Mouse (Mus musculus) limb, embryonic 12.5 days (tissue): ENCODE measurements around the gene Gm12355. TPM values are rescaled to one million over a fixed set of nuclear protein-coding genes. Genes with fewer than 3 reads are reported as not detected.

Source experiments
- ATAC-seq: fragments of 200-750 bp; cut with Nextera tagmentation; 2 replicates; pipeline ENCODE4 v1.8.0; 2017; ENCODE audit warnings: low read depth, moderate TSS enrichment; ENCODE audit not compliant: insufficient number of reproducible peaks, insufficient read depth, low FRiP score, low TSS enrichment
- H3K27ac ChIP-seq: fragments of 300-500 bp; sonication (generic); 2 replicates; pipeline ENCODE4 v1.5.1; 2016; ENCODE audit warnings: mild to moderate bottlenecking, moderate library complexity
- H3K27me3 ChIP-seq: fragments of 300-500 bp; sonication (generic); 2 replicates; pipeline ENCODE4 v1.6.1; 2016; ENCODE audit warnings: mild to moderate bottlenecking, moderate library complexity
- H3K36me3 ChIP-seq: fragments of 300-500 bp; sonication (generic); 2 replicates; pipeline ENCODE4 v1.6.1; 2016; ENCODE audit warnings: mild to moderate bottlenecking, moderate library complexity
- H3K4me1 ChIP-seq: fragments of 300-500 bp; sonication (generic); replicated peaks from 2 replicates; pipeline ENCODE4 v1.6.1; 2016
- H3K4me2 ChIP-seq: fragments of 300-500 bp; sonication (generic); 2 replicates; pipeline ENCODE4 v1.6.1; 2016; ENCODE audit warnings: mild to moderate bottlenecking, moderate library complexity
- H3K4me3 ChIP-seq: fragments of 300-500 bp; sonication (generic); replicated peaks from 2 replicates; pipeline ENCODE4 v1.5.1; 2016; ENCODE audit warnings: mild to moderate bottlenecking
- H3K9ac ChIP-seq: fragments of 300-500 bp; sonication (generic); replicated peaks from 2 replicates; pipeline ENCODE4 v1.6.1; 2016; ENCODE audit warnings: mild to moderate bottlenecking, moderate library complexity
- H3K9me3 ChIP-seq: fragments of 300-500 bp; sonication (generic); 2 replicates; pipeline ENCODE4 v1.6.1; 2016; ENCODE audit warnings: mild to moderate bottlenecking, moderate library complexity
- WGBS: fragments of 180-500 bp; shearing (Covaris S2); methylation state at CpG from one replicate; pipeline ENCODE4 v1.1.7; 2016; 5-methylcytosine and 5-hydroxymethylcytosine counted together
- polyA plus RNA-seq: library from polyadenylated mRNA; unstranded; fragments of >200 nt; fragmentation: Nextera tagmentation; extraction: Ambion mirVana; gene quantifications from 2 replicates; pipeline ENCODE4 v1.2.1, GENCODE M21; 2016

Gene Gm12355
- polyA plus RNA-seq, 1 experiment from 2014 or later: 1.3 TPM

GRCm38 (mm10) chr11:98602090-98602690 is 23.3 kb downstream of the Gm12355 start:
- ATAC-seq: no peak
- WGBS: 1% methylated on average over 20 of the region's 20 CpGs
- peaks cover 19% of the 10 kb centered on the region for H3K4me1 ChIP-seq
- no peak overlapping the region for H3K27ac ChIP-seq
- peak overlapping the region; percentile 33 for H3K4me3 ChIP-seq
- H3K27me3 ChIP-seq: peaks cover 63% of the 10 kb centered on the region
- H3K9me3 ChIP-seq: no peaks in the 10 kb centered on the region
- no peaks in the 10 kb centered on the region for H3K36me3 ChIP-seq
- H3K4me2 ChIP-seq: peak overlapping the region; percentile 57
- H3K9ac ChIP-seq: no peak overlapping the region

- 34% methylated on average over 18 of the region's 18 CpGs for WGBS
- Histone ChIP-seq H3K9ac (no peak overlapping the region), H3K36me3 (no peaks in the 10 kb centered on the region), H3K27me3 (peaks cover 54% of the 10 kb centered on the region), H3K4me1 (peaks cover 19% of the 10 kb centered on the region), H3K4me2 (no peak overlapping the region), H3K27ac (no peak overlapping the region), H3K4me3 (no peak overlapping the region), H3K9me3 (no peaks in the 10 kb centered on the region)
- ATAC-seq: no peak
Observed at GRCm38 (mm10) chr11:98599291-98599690, 26.2 kb downstream of the Gm12355 start.

- H3K27me3 ChIP-seq: peaks cover 53% of the 10 kb centered on the region
- H3K4me3 ChIP-seq: no peak overlapping the region
- peaks cover 19% of the 10 kb centered on the region for H3K4me1 ChIP-seq
- ATAC-seq: no peak
- H3K9me3 ChIP-seq: no peaks in the 10 kb centered on the region
- H3K4me2 ChIP-seq: no peak overlapping the region
- no peak overlapping the region for H3K27ac ChIP-seq
- no peaks in the 10 kb centered on the region for H3K36me3 ChIP-seq
- no peak overlapping the region for H3K9ac ChIP-seq
- WGBS: 62% methylated on average over 18 of the region's 18 CpGs
Observed at GRCm38 (mm10) chr11:98598851-98599290, 26.6 kb downstream of the Gm12355 start.

- Histone ChIP-seq H3K4me1 (peaks cover 19% of the 10 kb centered on the region), H3K4me3 (no peak within 1 kb of the TSS), H3K27ac (no peak within 1 kb of the TSS), H3K36me3 (no peaks in the 10 kb centered on the region), H3K9me3 (no peaks in the 10 kb centered on the region), H3K9ac (no peak within 1 kb of the TSS), H3K27me3 (peaks cover 47% of the 10 kb centered on the region), H3K4me2 (no peak within 1 kb of the TSS)
- WGBS: 87% methylated on average over 8 of the region's 8 CpGs
- ATAC-seq: no peak
Observed at GRCm38 (mm10) chr11:98597991-98598390, 27.5 kb downstream of the Gm12355 start, which contains the start of gene Lrrc3c. TSS of gene Lrrc3c (plus strand) at chr11:98598291.

GRCm38 (mm10) chr11:98597363-98597762 is 28.1 kb downstream of the Gm12355 start:
- H3K36me3 ChIP-seq: no peaks in the 10 kb centered on the region
- peaks cover 16% of the 10 kb centered on the region for H3K4me1 ChIP-seq
- H3K9ac ChIP-seq: no peak overlapping the region
- H3K4me2 ChIP-seq: no peak overlapping the region
- H3K27me3 ChIP-seq: peaks cover 50% of the 10 kb centered on the region
- H3K4me3 ChIP-seq: no peak overlapping the region
- whole genome bisulfite sequencing: 40% methylated on average over 6 of the region's 6 CpGs
- H3K27ac ChIP-seq: no peak overlapping the region
- no peaks in the 10 kb centered on the region for H3K9me3 ChIP-seq
- ATAC-seq: no peak

- ATAC-seq: no peak
- 73% methylated on average over 3 of the region's 3 CpGs for WGBS
Observed at GRCm38 (mm10) chr11:98595955-98596354, 29.5 kb downstream of the Gm12355 start.

GRCm38 (mm10) chr11:98595473-98595872 is 30.0 kb downstream of the Gm12355 start:
- ATAC-seq: no peak
- Histone ChIP-seq H3K36me3 (no peaks in the 10 kb centered on the region), H3K4me3 (no peak overlapping the region), H3K9ac (no peak overlapping the region), H3K27ac (no peak overlapping the region), H3K4me1 (peaks cover 9% of the 10 kb centered on the region; the same call in 1 of the 2 replicates), H3K9me3 (no peaks in the 10 kb centered on the region), H3K4me2 (no peak overlapping the region), H3K27me3 (peaks cover 39% of the 10 kb centered on the region)
- 81% methylated on average over 10 of the region's 10 CpGs for WGBS

More at GRCm38 (mm10) chr11:98595955-98596354, 29.5 kb downstream of the Gm12355 start:
- Histone ChIP-seq H3K27me3 (peaks cover 43% of the 10 kb centered on the region), H3K4me2 (no peak overlapping the region), H3K36me3 (no peaks in the 10 kb centered on the region), H3K27ac (no peak overlapping the region), H3K4me3 (no peak overlapping the region), H3K9ac (no peak overlapping the region), H3K4me1 (peaks cover 9% of the 10 kb centered on the region; the same call in 1 of the 2 replicates), H3K9me3 (no peaks in the 10 kb centered on the region)

GRCm38 (mm10) chr11:98595021-98595420 is 30.4 kb downstream of the Gm12355 start:
- ATAC-seq: no peak
- Histone ChIP-seq H3K27me3 (peaks cover 34% of the 10 kb centered on the region), H3K4me2 (no peak overlapping the region), H3K36me3 (no peaks in the 10 kb centered on the region), H3K4me3 (no peak overlapping the region), H3K27ac (no peak overlapping the region), H3K4me1 (peaks cover 9% of the 10 kb centered on the region; the same call in 1 of the 2 replicates), H3K9ac (no peak overlapping the region), H3K9me3 (no peaks in the 10 kb centered on the region)
- whole genome bisulfite sequencing: 77% methylated on average over 6 of the region's 6 CpGs

- WGBS: 78% methylated on average over 19 of the region's 19 CpGs
- H3K4me1 ChIP-seq: peaks cover 18% of the 10 kb centered on the region
Observed at GRCm38 (mm10) chr11:98590548-98591445, 34.7 kb downstream of the Gm12355 start.

GRCm38 (mm10) chr11:98589306-98589705 is 36.2 kb downstream of the Gm12355 start:
- WGBS: 88% methylated on average over 8 of the region's 8 CpGs

More at GRCm38 (mm10) chr11:98590548-98591445, 34.7 kb downstream of the Gm12355 start:
- Histone ChIP-seq H3K4me3 (no peak overlapping the region), H3K4me2 (no peak overlapping the region), H3K27me3 (peaks cover 11% of the 10 kb centered on the region), H3K9me3 (no peaks in the 10 kb centered on the region), H3K36me3 (no peaks in the 10 kb centered on the region), H3K27ac (no peak overlapping the region), H3K9ac (no peak overlapping the region)
- no peak for ATAC-seq

GRCm38 (mm10) chr11:98588833-98589281 is 36.6 kb downstream of the Gm12355 start:
- no peak overlapping the region for H3K4me2 ChIP-seq
- H3K4me3 ChIP-seq: no peak overlapping the region
- H3K27me3 ChIP-seq: peaks cover 11% of the 10 kb centered on the region
- no peak overlapping the region for H3K9ac ChIP-seq
- WGBS: 67% methylated on average over 6 of the region's 6 CpGs
- peaks cover 30% of the 10 kb centered on the region for H3K4me1 ChIP-seq
- no peak for ATAC-seq
- H3K27ac ChIP-seq: no peak overlapping the region
- peaks cover 4% of the 10 kb centered on the region; the same call in 1 of the 2 replicates for H3K36me3 ChIP-seq
- no peaks in the 10 kb centered on the region for H3K9me3 ChIP-seq

More at GRCm38 (mm10) chr11:98589306-98589705, 36.2 kb downstream of the Gm12355 start:
- Histone ChIP-seq H3K4me3 (no peak overlapping the region), H3K36me3 (no peaks in the 10 kb centered on the region), H3K4me1 (peaks cover 30% of the 10 kb centered on the region), H3K27ac (no peak overlapping the region), H3K4me2 (no peak overlapping the region), H3K27me3 (peaks cover 11% of the 10 kb centered on the region), H3K9me3 (no peaks in the 10 kb centered on the region), H3K9ac (no peak overlapping the region)
- ATAC-seq: no peak
